Mouse (Mus musculus) macrophage (primary cell): ENCODE results near the gene Osbp2. TPM values are rescaled to one million over a fixed set of nuclear protein-coding genes. Genes with fewer than 3 reads are reported as not detected.
A peak's percentile ranks its signal among the peaks of the same experiment; 100 is the strongest.

Experiments
- H3K27ac ChIP-seq: fragments of 350-480 bp; formaldehyde crosslinking; 2 replicates; pipeline ENCODE4 v1.9.0; 2021
- H3K36me3 ChIP-seq: fragments of 350-480 bp; formaldehyde crosslinking; 2 replicates; pipeline ENCODE4 v1.9.0; 2021; ENCODE audit errors: inconsistent target
- H3K4me3 ChIP-seq: fragments of 350-480 bp; formaldehyde crosslinking; 2 replicates; pipeline ENCODE4 v1.9.0; 2021; ENCODE audit errors: inconsistent target
- H3K79me2 ChIP-seq: fragments of 350-480 bp; formaldehyde crosslinking; 2 replicates; pipeline ENCODE4 v1.9.0; 2021; ENCODE audit errors: inconsistent target
- WGBS: methylation state at CpG from one replicate; pipeline ENCODE4 v1.1.7; 2026; ENCODE audit warnings: inconsistent platforms; ENCODE audit not compliant: missing documents; 5-methylcytosine and 5-hydroxymethylcytosine counted together
- polyA plus RNA-seq: library from polyadenylated mRNA; stranded (reverse); fragments of 250-400 nt; gene quantifications from 3 replicates; pipeline ENCODE4 v1.2.4, GENCODE M21; 2018; ENCODE audit warnings: inconsistent platforms
- total RNA-seq, 78 experiments: library from RNA; depleted of rRNA; stranded (reverse); fragments of 250-400 nt; gene quantifications; 1 replicate in 9 of 78; 2 replicates in 24 of 78; 3 replicates in 43 of 78; 4 replicates in 2 of 78; pipeline ENCODE4 v1.2.4; 2018; ENCODE audit warnings: inconsistent platforms in 56 of 78

Gene Osbp2
- total RNA-seq (2018; cell fraction: chromatin; rRNA removed), result 10 to 100 TPM in 22 of 26 experiments, 1 to 10 TPM in 4; 6.7 to 69.7 (median 19.2) TPM
- 10 to 100 TPM in 14 of 26 experiments, 1 to 10 TPM in 12; 4.3 to 30.6 (median 15.9) TPM for total RNA-seq (2018; cell fraction: cytosol; rRNA removed)
- total RNA-seq (2018; cell fraction: nucleus; rRNA removed), result 10 to 100 TPM in 24 of 26 experiments, 1 to 10 TPM in 2; 7.6 to 53.1 (median 15.8) TPM
- 11.1 to 28.2 TPM (median 13.4 TPM) in 3 replicates for polyA plus RNA-seq

- H3K79me2 ChIP-seq, result no peaks in the 10 kb centered on the region; the same call in 1 of the 2 replicates
- H3K4me3 ChIP-seq, result peak within 1 kb of the TSS; percentile 38
- H3K36me3 ChIP-seq, result no peaks in the 10 kb centered on the region
- WGBS, result 5% methylated on average over 56 of the region's 58 CpGs
- no peak within 1 kb of the TSS for H3K27ac ChIP-seq
Observed at GRCm38 (mm10) chr11:3863454-3864112, at the start of gene Osbp2. TSS of gene Osbp2 (minus strand) at chr11:3863903.

GRCm38 (mm10) chr11:3912875-3913271 is 49.2 kb upstream of the Osbp2 start:
- Histone ChIP-seq H3K79me2 (peaks cover 56% of the 10 kb centered on the region), H3K36me3 (no peaks in the 10 kb centered on the region; the same call in 1 of the 2 replicates), H3K4me3 (peak overlapping the region; percentile 86), H3K27ac (peak overlapping the region; percentile 81)
- 14% methylated on average over 16 of the region's 16 CpGs for WGBS

- WGBS, result 70% methylated on average over 19 of the region's 19 CpGs
- Histone ChIP-seq H3K27ac (peak overlapping the region; percentile 68), H3K79me2 (peaks cover 62% of the 10 kb centered on the region), H3K36me3 (peaks cover 3% of the 10 kb centered on the region; the same call in 1 of the 2 replicates), H3K4me3 (peak overlapping the region; percentile 86)
Observed at GRCm38 (mm10) chr11:3912100-3912874, 48.6 kb upstream of the Osbp2 start.

GRCm38 (mm10) chr11:3911440-3911839 is 47.7 kb upstream of the Osbp2 start:
- 71% methylated on average over 5 of the region's 6 CpGs for WGBS
- Histone ChIP-seq H3K4me3 (peak overlapping the region; percentile 86), H3K27ac (peak overlapping the region; percentile 68)

GRCm38 (mm10) chr11:3910513-3911310 is 47.0 kb upstream of the Osbp2 start:
- peak overlapping the region; percentile 68 for H3K27ac ChIP-seq
- 49% methylated on average over 5 of the region's 5 CpGs for WGBS
- peaks cover 74% of the 10 kb centered on the region for H3K79me2 ChIP-seq
- peaks cover 15% of the 10 kb centered on the region; the same call in 1 of the 2 replicates for H3K36me3 ChIP-seq
- H3K4me3 ChIP-seq, result peak overlapping the region; percentile 86

More at GRCm38 (mm10) chr11:3911440-3911839, 47.7 kb upstream of the Osbp2 start:
- H3K36me3 ChIP-seq, result peaks cover 12% of the 10 kb centered on the region; the same call in 1 of the 2 replicates
- H3K79me2 ChIP-seq, result peaks cover 70% of the 10 kb centered on the region

GRCm38 (mm10) chr11:3909236-3909635 is 45.5 kb upstream of the Osbp2 start:
- Histone ChIP-seq H3K79me2 (peaks cover 74% of the 10 kb centered on the region), H3K36me3 (peaks cover 15% of the 10 kb centered on the region; the same call in 1 of the 2 replicates), H3K4me3 (no peak overlapping the region), H3K27ac (no peak overlapping the region)
- WGBS, result 92% methylated on average over 4 of the region's 4 CpGs

GRCm38 (mm10) chr11:3905446-3905845 is 41.7 kb upstream of the Osbp2 start:
- Histone ChIP-seq H3K79me2 (peaks cover 44% of the 10 kb centered on the region), H3K27ac (no peak overlapping the region), H3K36me3 (peaks cover 15% of the 10 kb centered on the region; the same call in 1 of the 2 replicates), H3K4me3 (no peak overlapping the region)
- 92% methylated on average over 1 of the region's 1 CpGs for WGBS

- no peak overlapping the region for H3K27ac ChIP-seq
- H3K79me2 ChIP-seq, result peaks cover 36% of the 10 kb centered on the region
- H3K4me3 ChIP-seq, result no peak overlapping the region
- peaks cover 15% of the 10 kb centered on the region; the same call in 1 of the 2 replicates for H3K36me3 ChIP-seq
- 88% methylated on average over 6 of the region's 6 CpGs for WGBS
Observed at GRCm38 (mm10) chr11:3904673-3905072, 41.0 kb upstream of the Osbp2 start.

- peaks cover 20% of the 10 kb centered on the region for H3K79me2 ChIP-seq
- peaks cover 15% of the 10 kb centered on the region; the same call in 1 of the 2 replicates for H3K36me3 ChIP-seq
- H3K27ac ChIP-seq, result no peak overlapping the region
- WGBS, result 48% methylated on average over 5 of the region's 5 CpGs
- no peak overlapping the region for H3K4me3 ChIP-seq
Observed at GRCm38 (mm10) chr11:3903046-3903445, 39.3 kb upstream of the Osbp2 start.

GRCm38 (mm10) chr11:3902516-3902915 is 38.8 kb upstream of the Osbp2 start:
- 97% methylated on average over 3 of the region's 3 CpGs for WGBS
- peaks cover 13% of the 10 kb centered on the region; the same call in 1 of the 2 replicates for H3K36me3 ChIP-seq
- no peak overlapping the region for H3K4me3 ChIP-seq
- H3K79me2 ChIP-seq, result peaks cover 14% of the 10 kb centered on the region
- H3K27ac ChIP-seq, result no peak overlapping the region

- H3K79me2 ChIP-seq, result no peaks in the 10 kb centered on the region
- WGBS, result 86% methylated on average over 6 of the region's 6 CpGs
- H3K27ac ChIP-seq, result no peak overlapping the region
- H3K4me3 ChIP-seq, result no peak overlapping the region
- H3K36me3 ChIP-seq, result no peaks in the 10 kb centered on the region
Observed at GRCm38 (mm10) chr11:3900296-3900695, 36.6 kb upstream of the Osbp2 start.

GRCm38 (mm10) chr11:3895933-3896332 is 32.2 kb upstream of the Osbp2 start:
- WGBS, result 100% methylated on average over 1 of the region's 1 CpGs
- Histone ChIP-seq H3K79me2 (no peaks in the 10 kb centered on the region), H3K36me3 (no peaks in the 10 kb centered on the region), H3K27ac (no peak overlapping the region), H3K4me3 (no peak overlapping the region)

- Histone ChIP-seq H3K27ac (peak overlapping the region; percentile 47), H3K4me3 (peak overlapping the region; percentile 48), H3K36me3 (no peaks in the 10 kb centered on the region), H3K79me2 (no peaks in the 10 kb centered on the region)
- 4% methylated on average over 7 of the region's 10 CpGs for WGBS
Observed at GRCm38 (mm10) chr11:3895458-3895857, 31.8 kb upstream of the Osbp2 start.
